Mouse (Mus musculus) limb, embryonic 10.5 days (tissue): ENCODE results near the gene Olfr522. TPM values are rescaled to one million over a fixed set of nuclear protein-coding genes. Genes with fewer than 3 reads are reported as not detected.

Experiments used
- DNase-seq: peaks from one replicate; pipeline ENCODE4 v3.0.0-alpha.2; 2017; ENCODE audit warnings: low spot score
- H3K27ac ChIP-seq: fragments of 300-500 bp; sonication (generic); 2 replicates; pipeline ENCODE4 v1.5.1; 2016; ENCODE audit warnings: mild to moderate bottlenecking
- H3K27me3 ChIP-seq: fragments of 300-500 bp; sonication (generic); 2 replicates; pipeline ENCODE4 v1.6.1; 2016; ENCODE audit warnings: low read depth, mild to moderate bottlenecking; ENCODE audit not compliant: poor library complexity, severe bottlenecking
- H3K36me3 ChIP-seq: fragments of 300-500 bp; sonication (generic); 2 replicates; pipeline ENCODE4 v1.6.1; 2016; ENCODE audit warnings: mild to moderate bottlenecking, moderate library complexity
- H3K4me1 ChIP-seq: fragments of 300-500 bp; sonication (generic); 2 replicates; pipeline ENCODE4 v1.6.1; 2016
- H3K4me3 ChIP-seq: fragments of 300-500 bp; sonication (generic); 2 replicates; pipeline ENCODE4 v1.5.1; 2016; ENCODE audit warnings: mild to moderate bottlenecking, moderate library complexity
- H3K9me3 ChIP-seq: fragments of 300-500 bp; sonication (generic); replicated peaks from 2 replicates; pipeline ENCODE4 v1.6.1; 2016; ENCODE audit warnings: mild to moderate bottlenecking
- WGBS: fragments of 180-500 bp; shearing (Covaris S2); methylation state at CpG from one replicate; pipeline ENCODE4 v1.1.7; 2016; 5-methylcytosine and 5-hydroxymethylcytosine counted together
- polyA plus RNA-seq: library from polyadenylated mRNA; unstranded; fragments of >200 nt; fragmentation: Nextera tagmentation; extraction: Ambion mirVana; gene quantifications from 2 replicates; pipeline ENCODE4 v1.2.1, GENCODE M21; 2016

Olfr522 gene
- polyA plus RNA-seq: not detected in 2 replicates

GRCm38 (mm10) chr7:140164664-140165063 lies at the start of gene Olfr522:
Gene Olfr522 (minus strand): TSS chr7:140164764.
- Histone ChIP-seq H3K27me3 (no peaks in the 10 kb centered on the region), H3K27ac (no peak within 1 kb of the TSS), H3K36me3 (no peaks in the 10 kb centered on the region), H3K9me3 (no peaks in the 10 kb centered on the region), H3K4me1 (no peaks in the 10 kb centered on the region), H3K4me3 (no peak within 1 kb of the TSS)
- 87% methylated on average over 7 of the region's 7 CpGs for WGBS
- no peak for DNase-seq

- WGBS: 87% methylated on average over 5 of the region's 5 CpGs
- no peak for DNase-seq
- no peak overlapping the region for H3K4me3 ChIP-seq
These were observed 49.3 kb upstream of the Olfr522 start for GRCm38 (mm10) chr7:140213841-140214240.

GRCm38 (mm10) chr7:140208677-140209076 lies 44.1 kb upstream of the Olfr522 start:
- 87% methylated on average over 3 of the region's 3 CpGs for WGBS
- Histone ChIP-seq H3K27ac (no peak overlapping the region), H3K27me3 (no peaks in the 10 kb centered on the region), H3K4me3 (no peak overlapping the region), H3K4me1 (no peaks in the 10 kb centered on the region), H3K36me3 (no peaks in the 10 kb centered on the region), H3K9me3 (no peaks in the 10 kb centered on the region)
- DNase-seq: no peak

More at GRCm38 (mm10) chr7:140213841-140214240, 49.3 kb upstream of the Olfr522 start:
- H3K27ac ChIP-seq: no peak overlapping the region
- no peaks in the 10 kb centered on the region for H3K36me3 ChIP-seq
- no peaks in the 10 kb centered on the region for H3K27me3 ChIP-seq
- H3K9me3 ChIP-seq: no peaks in the 10 kb centered on the region
- H3K4me1 ChIP-seq: no peaks in the 10 kb centered on the region

GRCm38 (mm10) chr7:140208153-140208552 lies 43.6 kb upstream of the Olfr522 start:
- no peaks in the 10 kb centered on the region for H3K4me1 ChIP-seq
- H3K36me3 ChIP-seq: no peaks in the 10 kb centered on the region
- no peak overlapping the region for H3K4me3 ChIP-seq
- no peak overlapping the region for H3K27ac ChIP-seq
- H3K9me3 ChIP-seq: no peaks in the 10 kb centered on the region
- no peak for DNase-seq
- no peaks in the 10 kb centered on the region for H3K27me3 ChIP-seq
- WGBS: 80% methylated on average over 8 of the region's 8 CpGs

- H3K4me3 ChIP-seq: no peak overlapping the region
- no peaks in the 10 kb centered on the region for H3K4me1 ChIP-seq
- no peaks in the 10 kb centered on the region for H3K9me3 ChIP-seq
- H3K27ac ChIP-seq: no peak overlapping the region
- DNase-seq: no peak
- 82% methylated on average over 3 of the region's 3 CpGs for WGBS
- no peaks in the 10 kb centered on the region for H3K36me3 ChIP-seq
- no peaks in the 10 kb centered on the region for H3K27me3 ChIP-seq
These were observed 42.3 kb upstream of the Olfr522 start for GRCm38 (mm10) chr7:140206904-140207303.

GRCm38 (mm10) chr7:140205864-140206263 lies 41.3 kb upstream of the Olfr522 start, which contains the start of gene Olfr524:
Gene Olfr524 (minus strand): TSS chr7:140205964.
- no peaks in the 10 kb centered on the region for H3K9me3 ChIP-seq
- H3K27ac ChIP-seq: no peak within 1 kb of the TSS
- H3K36me3 ChIP-seq: no peaks in the 10 kb centered on the region
- H3K4me1 ChIP-seq: no peaks in the 10 kb centered on the region
- H3K27me3 ChIP-seq: no peaks in the 10 kb centered on the region
- H3K4me3 ChIP-seq: no peak within 1 kb of the TSS
- DNase-seq: no peak

- no peaks in the 10 kb centered on the region for H3K36me3 ChIP-seq
- H3K27ac ChIP-seq: no peak overlapping the region
- H3K27me3 ChIP-seq: no peaks in the 10 kb centered on the region
- whole genome bisulfite sequencing: 93% methylated on average over 4 of the region's 4 CpGs
- H3K4me1 ChIP-seq: no peaks in the 10 kb centered on the region
- no peak overlapping the region for H3K4me3 ChIP-seq
- no peaks in the 10 kb centered on the region for H3K9me3 ChIP-seq
- no peak for DNase-seq
These were observed 36.5 kb upstream of the Olfr522 start for GRCm38 (mm10) chr7:140201090-140201489.

- WGBS: 89% methylated on average over 8 of the region's 8 CpGs
- H3K9me3 ChIP-seq: no peaks in the 10 kb centered on the region
These were observed 31.4 kb upstream of the Olfr522 start for GRCm38 (mm10) chr7:140196002-140196401.

GRCm38 (mm10) chr7:140194031-140194430 lies 29.5 kb upstream of the Olfr522 start:
- H3K9me3 ChIP-seq: no peaks in the 10 kb centered on the region
- no peak overlapping the region for H3K27ac ChIP-seq
- DNase-seq: no peak
- no peaks in the 10 kb centered on the region for H3K36me3 ChIP-seq
- H3K4me3 ChIP-seq: no peak overlapping the region
- H3K27me3 ChIP-seq: no peaks in the 10 kb centered on the region
- no peaks in the 10 kb centered on the region for H3K4me1 ChIP-seq
- WGBS: 89% methylated on average over 4 of the region's 4 CpGs

More at GRCm38 (mm10) chr7:140196002-140196401, 31.4 kb upstream of the Olfr522 start:
- Histone ChIP-seq H3K4me3 (no peak overlapping the region), H3K36me3 (no peaks in the 10 kb centered on the region), H3K27me3 (no peaks in the 10 kb centered on the region), H3K4me1 (no peaks in the 10 kb centered on the region), H3K27ac (no peak overlapping the region)
- DNase-seq: no peak

- no peak for DNase-seq
- 79% methylated on average over 2 of the region's 2 CpGs for WGBS
These were observed 28.3 kb upstream of the Olfr522 start for GRCm38 (mm10) chr7:140192851-140193250.

GRCm38 (mm10) chr7:140192445-140192844 lies 27.9 kb upstream of the Olfr522 start:
- H3K36me3 ChIP-seq: no peaks in the 10 kb centered on the region
- no peak overlapping the region for H3K27ac ChIP-seq
- no peak overlapping the region for H3K4me3 ChIP-seq
- no peak for DNase-seq
- 59% methylated on average over 2 of the region's 2 CpGs for WGBS
- no peaks in the 10 kb centered on the region for H3K9me3 ChIP-seq
- no peaks in the 10 kb centered on the region for H3K27me3 ChIP-seq
- H3K4me1 ChIP-seq: no peaks in the 10 kb centered on the region

More at GRCm38 (mm10) chr7:140192851-140193250, 28.3 kb upstream of the Olfr522 start:
- Histone ChIP-seq H3K4me3 (no peak overlapping the region), H3K4me1 (no peaks in the 10 kb centered on the region), H3K9me3 (no peaks in the 10 kb centered on the region), H3K27ac (no peak overlapping the region), H3K36me3 (no peaks in the 10 kb centered on the region), H3K27me3 (no peaks in the 10 kb centered on the region)

GRCm38 (mm10) chr7:140190435-140190834 lies 25.9 kb upstream of the Olfr522 start:
- Histone ChIP-seq H3K27ac (no peak overlapping the region), H3K36me3 (no peaks in the 10 kb centered on the region), H3K27me3 (no peaks in the 10 kb centered on the region), H3K4me3 (no peak overlapping the region), H3K4me1 (no peaks in the 10 kb centered on the region), H3K9me3 (no peaks in the 10 kb centered on the region)
- DNase-seq: no peak
- 89% methylated on average over 1 of the region's 1 CpGs for WGBS

GRCm38 (mm10) chr7:140188391-140189328 lies 24.1 kb upstream of the Olfr522 start:
- Histone ChIP-seq H3K9me3 (no peaks in the 10 kb centered on the region), H3K36me3 (no peaks in the 10 kb centered on the region), H3K4me3 (no peak overlapping the region), H3K27me3 (no peaks in the 10 kb centered on the region), H3K27ac (no peak overlapping the region), H3K4me1 (no peaks in the 10 kb centered on the region)
- WGBS: 63% methylated on average over 4 of the region's 4 CpGs
- no peak for DNase-seq
